Mouse (Mus musculus): Measurements from ENCODE around the gene C1qtnf9. TPM values are rescaled to one million over a fixed set of nuclear protein-coding genes. Genes with fewer than 3 reads are reported as not detected.
A peak's percentile ranks its signal among the peaks of the same experiment; 100 is the strongest.

C1qtnf9 gene
- polyA plus RNA-seq, 1 experiment from 2014 or later, result 0.13 TPM

GRCm38 (mm10) chr14:60754656-60755055, 13.3 kb upstream of the C1qtnf9 start:
- no peak overlapping the region for H3K27ac ChIP-seq
- no peak overlapping the region for H3K4me3 ChIP-seq
- peaks cover 94% of the 10 kb centered on the region for H3K36me3 ChIP-seq
- no peaks in the 10 kb centered on the region for H3K9me3 ChIP-seq
- no peak for DNase-seq (ENCODE audit: low spot score)
- peaks cover 4% of the 10 kb centered on the region; the same call in 1 of the 2 replicates for H3K4me1 ChIP-seq
- H3K27me3 ChIP-seq (ENCODE audit: insufficient read depth, poor library complexity, severe bottlenecking), result no peaks in the 10 kb centered on the region
- whole genome bisulfite sequencing, result 97% methylated on average over 5 of the region's 5 CpGs

- no peak for DNase-seq (ENCODE audit: low spot score)
- Histone ChIP-seq H3K27ac (no peak overlapping the region), H3K9me3 (no peaks in the 10 kb centered on the region), H3K27me3 (ENCODE audit: insufficient read depth, poor library complexity, severe bottlenecking) (no peaks in the 10 kb centered on the region), H3K4me1 (peaks cover 4% of the 10 kb centered on the region; the same call in 1 of the 2 replicates), H3K4me3 (no peak overlapping the region), H3K36me3 (peaks cover 94% of the 10 kb centered on the region)
- 91% methylated on average over 15 of the region's 15 CpGs for WGBS
These were observed 11.7 kb upstream of the C1qtnf9 start for GRCm38 (mm10) chr14:60756271-60756670.

GRCm38 (mm10) chr14:60757265-60757664, 10.7 kb upstream of the C1qtnf9 start:
- WGBS, result 95% methylated on average over 8 of the region's 8 CpGs
- Histone ChIP-seq H3K4me3 (no peak overlapping the region), H3K9me3 (no peaks in the 10 kb centered on the region), H3K27me3 (ENCODE audit: insufficient read depth, poor library complexity, severe bottlenecking) (no peaks in the 10 kb centered on the region), H3K27ac (no peak overlapping the region), H3K4me1 (0 out of 2 replicates have a peak, but pooled peaks cover 5% of the 10 kb centered on the region), H3K36me3 (peaks cover 96% of the 10 kb centered on the region)
- DNase-seq (ENCODE audit: low spot score), result no peak

GRCm38 (mm10) chr14:60757722-60758121, 10.2 kb upstream of the C1qtnf9 start:
- 0 out of 2 replicates have a peak, but pooled peaks cover 6% of the 10 kb centered on the region for H3K4me1 ChIP-seq
- 93% methylated on average over 7 of the region's 7 CpGs for WGBS
- no peaks in the 10 kb centered on the region for H3K27me3 ChIP-seq (ENCODE audit: insufficient read depth, poor library complexity, severe bottlenecking)
- no peaks in the 10 kb centered on the region for H3K9me3 ChIP-seq
- no peak overlapping the region for H3K4me3 ChIP-seq
- peaks cover 99% of the 10 kb centered on the region for H3K36me3 ChIP-seq
- DNase-seq (ENCODE audit: low spot score), result no peak
- H3K27ac ChIP-seq, result no peak overlapping the region

GRCm38 (mm10) chr14:60759097-60759496, 8.8 kb upstream of the C1qtnf9 start:
- Histone ChIP-seq H3K27ac (no peak overlapping the region), H3K27me3 (ENCODE audit: insufficient read depth, poor library complexity, severe bottlenecking) (no peaks in the 10 kb centered on the region), H3K4me3 (no peak overlapping the region), H3K9me3 (no peaks in the 10 kb centered on the region), H3K4me1 (0 out of 2 replicates have a peak, but pooled peaks cover 6% of the 10 kb centered on the region), H3K36me3 (peaks cover 89% of the 10 kb centered on the region)
- 90% methylated on average over 8 of the region's 8 CpGs for WGBS
- DNase-seq (ENCODE audit: low spot score), result no peak

GRCm38 (mm10) chr14:60761801-60762200, 6.1 kb upstream of the C1qtnf9 start:
- DNase-seq (ENCODE audit: low spot score), result no peak
- 79% methylated on average over 10 of the region's 10 CpGs for WGBS
- H3K27ac ChIP-seq, result no peak overlapping the region
- no peaks in the 10 kb centered on the region for H3K27me3 ChIP-seq (ENCODE audit: insufficient read depth, poor library complexity, severe bottlenecking)
- H3K4me1 ChIP-seq, result peaks cover 32% of the 10 kb centered on the region
- no peaks in the 10 kb centered on the region for H3K9me3 ChIP-seq
- H3K4me3 ChIP-seq, result no peak overlapping the region
- H3K36me3 ChIP-seq, result peaks cover 62% of the 10 kb centered on the region

- Histone ChIP-seq H3K9me3 (no peaks in the 10 kb centered on the region), H3K27me3 (ENCODE audit: insufficient read depth, poor library complexity, severe bottlenecking) (no peaks in the 10 kb centered on the region), H3K4me3 (no peak overlapping the region), H3K36me3 (peaks cover 53% of the 10 kb centered on the region), H3K4me1 (peaks cover 37% of the 10 kb centered on the region), H3K27ac (no peak overlapping the region)
- WGBS, result 83% methylated on average over 7 of the region's 7 CpGs
- DNase-seq (ENCODE audit: low spot score), result no peak
These were observed 5.2 kb upstream of the C1qtnf9 start for GRCm38 (mm10) chr14:60762754-60763153.

- no peak for DNase-seq (ENCODE audit: low spot score)
- WGBS, result 79% methylated on average over 5 of the region's 5 CpGs
- H3K27me3 ChIP-seq (ENCODE audit: insufficient read depth, poor library complexity, severe bottlenecking), result no peaks in the 10 kb centered on the region
- no peak overlapping the region for H3K27ac ChIP-seq
- H3K4me3 ChIP-seq, result no peak overlapping the region
- no peaks in the 10 kb centered on the region for H3K9me3 ChIP-seq
- H3K36me3 ChIP-seq, result peaks cover 44% of the 10 kb centered on the region
- H3K4me1 ChIP-seq, result peaks cover 39% of the 10 kb centered on the region
These were observed 4.2 kb upstream of the C1qtnf9 start for GRCm38 (mm10) chr14:60763746-60764145.

GRCm38 (mm10) chr14:60764526-60764925, 3.4 kb upstream of the C1qtnf9 start:
- 61% methylated on average over 4 of the region's 4 CpGs for WGBS
- H3K36me3 ChIP-seq, result peaks cover 36% of the 10 kb centered on the region
- H3K4me1 ChIP-seq, result peaks cover 43% of the 10 kb centered on the region
- H3K27ac ChIP-seq, result peak overlapping the region; percentile 65; the same call in 1 of the 2 replicates
- DNase-seq (ENCODE audit: low spot score), result no peak
- no peaks in the 10 kb centered on the region for H3K27me3 ChIP-seq (ENCODE audit: insufficient read depth, poor library complexity, severe bottlenecking)
- no peak overlapping the region for H3K4me3 ChIP-seq
- H3K9me3 ChIP-seq, result no peaks in the 10 kb centered on the region

- Histone ChIP-seq H3K27ac (peak overlapping the region; percentile 65), H3K27me3 (ENCODE audit: insufficient read depth, poor library complexity, severe bottlenecking) (no peaks in the 10 kb centered on the region), H3K9me3 (no peaks in the 10 kb centered on the region), H3K4me3 (no peak overlapping the region), H3K4me1 (peaks cover 43% of the 10 kb centered on the region), H3K36me3 (peaks cover 31% of the 10 kb centered on the region)
- WGBS, result 46% methylated on average over 2 of the region's 2 CpGs
- no peak for DNase-seq (ENCODE audit: low spot score)
These were observed 2.9 kb upstream of the C1qtnf9 start for GRCm38 (mm10) chr14:60765025-60765424.

GRCm38 (mm10) chr14:60769340-60769739, 1.4 kb downstream of the C1qtnf9 start:
- DNase-seq (ENCODE audit: low spot score), result no peak
- Histone ChIP-seq H3K36me3 (no peaks in the 10 kb centered on the region), H3K27ac (0 out of 2 replicates have a peak overlapping the region, but pooled peaks have one; percentile 47), H3K27me3 (ENCODE audit: insufficient read depth, poor library complexity, severe bottlenecking) (no peaks in the 10 kb centered on the region), H3K4me3 (no peak overlapping the region), H3K4me1 (peaks cover 36% of the 10 kb centered on the region), H3K9me3 (no peaks in the 10 kb centered on the region)
- WGBS, result 36% methylated on average over 6 of the region's 6 CpGs

GRCm38 (mm10) chr14:60770594-60770993, 2.7 kb downstream of the C1qtnf9 start:
- peaks cover 24% of the 10 kb centered on the region; the same call in 1 of the 2 replicates for H3K4me1 ChIP-seq
- no peak overlapping the region for H3K4me3 ChIP-seq
- H3K27ac ChIP-seq, result no peak overlapping the region
- DNase-seq (ENCODE audit: low spot score), result no peak
- H3K27me3 ChIP-seq (ENCODE audit: insufficient read depth, poor library complexity, severe bottlenecking), result no peaks in the 10 kb centered on the region
- WGBS, result 73% methylated on average over 6 of the region's 6 CpGs
- H3K36me3 ChIP-seq, result no peaks in the 10 kb centered on the region
- H3K9me3 ChIP-seq, result no peaks in the 10 kb centered on the region

GRCm38 (mm10) chr14:60771057-60771456, 3.1 kb downstream of the C1qtnf9 start:
- Histone ChIP-seq H3K4me1 (peaks cover 19% of the 10 kb centered on the region; the same call in 1 of the 2 replicates), H3K27me3 (ENCODE audit: insufficient read depth, poor library complexity, severe bottlenecking) (no peaks in the 10 kb centered on the region), H3K36me3 (no peaks in the 10 kb centered on the region), H3K4me3 (peak overlapping the region; percentile 53), H3K9me3 (no peaks in the 10 kb centered on the region), H3K27ac (0 out of 2 replicates have a peak overlapping the region, but pooled peaks have one; percentile 36)
- 4% methylated on average over 8 of the region's 8 CpGs for WGBS
- peak; percentile 86 for DNase-seq (ENCODE audit: low spot score)

GRCm38 (mm10) chr14:60773476-60773875, 5.5 kb downstream of the C1qtnf9 start:
- H3K4me1 ChIP-seq, result peaks cover 4% of the 10 kb centered on the region; the same call in 1 of the 2 replicates
- H3K9me3 ChIP-seq, result no peaks in the 10 kb centered on the region
- no peak for DNase-seq (ENCODE audit: low spot score)
- no peaks in the 10 kb centered on the region for H3K36me3 ChIP-seq
- no peak overlapping the region for H3K4me3 ChIP-seq
- H3K27ac ChIP-seq, result no peak overlapping the region
- no peaks in the 10 kb centered on the region for H3K27me3 ChIP-seq (ENCODE audit: insufficient read depth, poor library complexity, severe bottlenecking)
- 76% methylated on average over 2 of the region's 2 CpGs for WGBS
